Mouse (Mus musculus): ENCODE results near the gene Dcun1d3. TPM values are rescaled to one million over a fixed set of nuclear protein-coding genes. Genes with fewer than 3 reads are reported as not detected.

Gene Dcun1d3
- total RNA-seq, 2 experiments from 2014 or later: 16.8 to 25.3 TPM

DNA sequence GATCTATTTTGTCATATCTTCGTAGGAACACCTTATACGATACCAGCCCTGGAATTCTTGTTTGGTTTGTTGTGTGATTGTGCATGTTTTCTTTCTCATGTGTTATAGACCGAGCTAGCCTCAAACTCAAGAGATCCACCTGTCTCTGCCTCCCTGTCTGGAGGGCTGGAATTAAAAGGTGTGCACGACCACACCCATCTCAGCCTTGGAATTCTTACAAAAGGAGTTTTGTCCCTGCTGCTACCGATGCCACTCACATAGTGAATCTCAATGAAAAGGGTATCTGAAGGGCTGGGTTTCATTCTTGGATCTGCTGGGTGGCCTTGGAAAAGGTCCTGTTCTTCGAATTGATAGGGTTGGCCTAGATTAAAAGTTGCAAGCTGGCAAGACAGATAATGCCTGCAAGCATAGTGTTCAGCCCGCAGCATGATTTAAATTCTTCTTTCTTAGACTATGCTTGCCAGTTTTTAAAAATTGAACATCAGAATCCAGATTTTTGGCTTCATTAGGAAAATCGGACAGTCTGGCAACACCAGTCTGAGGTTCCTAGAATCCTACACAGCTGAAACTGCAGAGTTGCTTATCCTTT is 1.5 kb upstream of the Dcun1d3 start:
- TF ChIP-seq CTCF (IDR thresholded peaks at IDR 0.05): no peak
- DNase-seq: no peak
- intact Hi-C loops (cut with DNase I): loop anchor here (5.0 kb wide), 1 partner anchor 35 kb away; no protein-coding TSS in a partner anchor
- Histone ChIP-seq H3K4me3 (no peak overlapping the region), H3K27ac (peak overlapping the region; percentile 100)

DNA sequence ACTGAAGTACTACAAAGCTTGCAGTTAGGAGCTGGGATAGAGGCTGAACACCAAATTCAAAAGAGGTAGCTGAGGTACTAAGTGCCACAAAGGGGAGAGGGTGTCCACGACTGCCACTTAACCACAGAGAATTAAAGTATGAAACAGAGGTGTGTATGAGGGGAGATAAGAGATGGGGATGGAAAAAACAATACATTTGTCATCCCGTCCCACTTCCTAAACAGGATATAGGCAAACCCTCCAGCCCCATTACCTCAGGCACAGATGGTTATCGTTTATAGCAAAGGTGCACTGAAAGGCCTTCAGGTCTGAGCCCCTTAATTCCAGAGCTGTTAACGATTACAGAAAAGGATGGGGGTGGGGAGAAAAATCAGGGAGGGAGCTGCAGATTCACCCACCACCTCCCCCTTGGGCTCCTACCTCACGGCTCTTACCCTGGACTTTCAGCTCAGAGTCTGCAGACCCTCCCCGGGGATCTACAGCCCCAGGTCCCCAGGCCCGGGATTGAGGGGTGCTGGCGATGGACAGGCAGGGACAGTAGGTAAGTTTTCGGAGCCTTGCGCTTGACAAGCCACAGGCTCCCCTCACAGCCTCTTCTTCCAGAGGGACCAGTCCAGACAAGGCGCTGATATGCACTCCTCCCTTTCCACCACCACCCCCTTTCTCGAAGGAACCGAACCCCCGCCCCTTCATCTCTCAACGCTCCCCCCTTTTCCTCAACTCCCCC is 1.1 kb downstream of the Dcun1d3 start:
- no peak for DNase-seq
- intact Hi-C loops (cut with DNase I): loop anchor here (5.0 kb wide), 2 partner anchors 33 to 207 kb away; partner anchors contain the start of gene Tmem159
- Histone ChIP-seq H3K27ac (peak overlapping the region; percentile 100), H3K4me3 (peak overlapping the region; percentile 93)
- no peak for TF ChIP-seq CTCF (IDR thresholded peaks at IDR 0.05)

DNA sequence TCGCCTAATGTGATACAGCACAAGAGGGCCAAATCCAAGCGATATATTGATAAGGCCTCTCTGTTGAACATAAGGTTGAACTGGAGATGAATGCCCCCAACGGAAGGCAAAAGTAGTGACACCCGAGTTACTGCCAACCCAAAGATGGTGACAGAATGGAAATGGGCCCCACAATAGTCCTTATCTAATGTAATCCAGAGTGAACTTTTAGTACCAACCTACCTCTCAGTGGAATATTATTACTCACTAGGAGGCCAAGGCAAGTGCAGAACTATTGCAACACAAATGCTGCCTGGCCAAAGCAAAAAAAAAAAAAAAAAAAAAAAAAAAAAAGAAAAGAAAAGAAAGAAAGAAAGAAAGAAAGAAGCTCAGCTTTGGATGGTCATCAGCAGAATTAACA is 3.4 kb downstream of the Dcun1d3 start:
- Histone ChIP-seq H3K27ac (peak overlapping the region; percentile 100), H3K4me3 (peak overlapping the region; percentile 93; the same call in 1 of the 2 replicates)
- intact Hi-C loops (cut with DNase I): loop anchor here (5.0 kb wide), 1 partner anchor 210 kb away; the partner anchor contains the start of gene Tmem159
- no peak for TF ChIP-seq CTCF (IDR thresholded peaks at IDR 0.05)
- no peak for DNase-seq

DNA sequence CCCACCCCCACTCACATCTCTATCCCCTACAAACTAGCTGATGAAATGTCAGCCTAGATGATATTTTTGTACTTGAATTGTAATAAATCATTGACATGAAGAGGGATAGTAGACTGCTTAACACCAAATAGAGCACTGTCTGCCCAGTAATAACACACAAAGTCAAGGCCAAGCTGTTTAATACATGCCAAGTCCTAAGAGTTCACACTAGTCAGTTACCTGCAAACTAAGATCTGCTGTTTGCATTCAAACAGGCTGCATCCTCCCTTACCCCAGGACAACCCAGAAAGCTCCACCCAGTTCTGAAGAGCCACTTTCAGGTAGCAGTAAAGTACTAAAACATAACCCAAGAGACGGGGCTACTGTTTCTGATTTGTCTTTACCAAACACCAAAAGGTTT is 3.9 kb downstream of the Dcun1d3 start:
- Histone ChIP-seq H3K4me3 (no peak overlapping the region), H3K27ac (peak overlapping the region; percentile 55)
- TF ChIP-seq CTCF (IDR thresholded peaks at IDR 0.05): no peak
- no peak for DNase-seq
- intact Hi-C loops (cut with DNase I): loop anchor here (5.0 kb wide), 1 partner anchor 210 kb away; the partner anchor contains the start of gene Tmem159

DNA sequence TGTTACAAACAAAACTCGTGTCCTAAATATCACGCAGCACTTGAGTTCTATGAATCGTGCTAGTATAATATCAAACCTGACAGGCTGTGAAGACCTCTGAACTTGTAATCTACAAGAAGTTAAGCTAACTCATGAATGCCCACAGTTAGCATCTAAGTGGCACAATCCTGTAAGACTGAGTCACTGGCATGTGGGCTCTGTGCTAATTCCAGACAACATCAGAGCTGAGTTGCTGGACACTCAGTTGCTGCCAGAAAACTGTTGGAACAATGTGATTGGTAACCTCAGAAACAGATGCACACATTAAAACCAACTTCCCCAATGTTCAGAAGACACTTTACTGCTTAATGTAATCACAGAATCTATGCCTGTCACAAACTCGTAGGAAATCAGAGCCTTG is 8.2 kb downstream of the Dcun1d3 start:
- Histone ChIP-seq H3K4me3 (no peak overlapping the region), H3K27ac (no peak overlapping the region)
- intact Hi-C loops (cut with DNase I): no loop called here
- TF ChIP-seq CTCF (IDR thresholded peaks at IDR 0.05): no peak
- no peak for DNase-seq

DNA sequence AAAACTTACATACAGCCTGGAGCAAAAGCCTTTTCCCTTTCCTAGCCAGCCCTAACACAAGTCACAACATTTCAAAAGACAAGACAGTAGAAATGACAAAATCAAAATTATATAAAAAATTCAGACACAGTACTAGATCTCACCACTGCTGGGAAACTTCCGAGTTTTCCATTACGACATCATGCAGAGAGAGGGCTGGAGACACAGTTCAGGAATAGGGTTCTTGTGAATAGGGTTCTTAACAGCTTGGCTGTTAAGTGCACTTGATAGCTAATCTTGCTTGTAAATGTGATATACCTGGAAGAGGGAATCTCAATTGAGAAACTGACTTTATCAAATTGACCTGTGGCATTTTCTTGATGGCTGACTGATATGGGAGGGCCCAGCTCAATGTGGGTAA is 14.9 kb downstream of the Dcun1d3 start:
- Histone ChIP-seq H3K27ac (peak overlapping the region; percentile 73; the same call in 1 of the 2 replicates), H3K4me3 (no peak overlapping the region)
- no peak for DNase-seq
- intact Hi-C loops (cut with DNase I): no loop called here
- no peak for TF ChIP-seq CTCF (IDR thresholded peaks at IDR 0.05)

DNA sequence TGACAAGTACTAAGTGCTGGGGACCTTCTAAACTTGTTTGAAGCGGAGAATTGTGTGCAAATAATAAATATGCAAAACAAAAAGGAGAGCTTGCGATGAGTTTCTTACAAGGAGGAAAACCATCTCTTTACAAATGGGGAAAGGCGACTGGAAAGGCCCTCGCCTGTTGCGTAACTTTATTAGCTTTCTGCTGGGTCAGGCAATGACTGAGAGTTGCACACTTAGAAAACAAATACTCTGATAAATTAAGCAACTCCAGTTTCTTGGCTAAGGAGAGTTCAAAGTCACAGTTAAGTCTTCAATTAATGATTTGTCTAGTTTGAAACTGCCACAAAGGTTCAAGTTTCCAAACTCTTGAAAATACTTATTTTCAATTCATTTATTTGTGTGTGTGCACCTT is 15.8 kb downstream of the Dcun1d3 start:
- intact Hi-C loops (cut with DNase I): no loop called here
- TF ChIP-seq CTCF (IDR thresholded peaks at IDR 0.05): no peak
- Histone ChIP-seq H3K27ac (peak overlapping the region; percentile 73), H3K4me3 (no peak overlapping the region)
- peak; percentile 49 for DNase-seq

DNA sequence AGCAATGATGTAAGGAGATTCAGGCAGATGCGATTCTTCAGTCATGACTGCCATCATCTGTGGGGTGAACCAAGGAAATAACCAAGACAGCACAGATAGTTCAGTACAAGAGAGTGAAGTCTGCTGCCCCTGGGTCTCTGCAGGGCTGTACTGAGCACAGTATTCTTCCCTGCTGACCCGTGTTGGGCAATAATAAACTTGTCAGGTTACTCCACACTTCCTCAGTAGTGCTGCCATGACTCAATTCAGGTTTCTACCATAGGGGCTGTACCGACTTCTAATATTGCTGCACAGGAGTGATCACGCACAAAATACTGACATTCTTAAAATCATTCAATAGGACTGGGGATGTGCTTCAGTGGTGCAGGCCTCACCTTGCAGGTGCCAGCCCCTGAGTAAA is 16.9 kb downstream of the Dcun1d3 start:
- TF ChIP-seq CTCF (IDR thresholded peaks at IDR 0.05): no peak
- Histone ChIP-seq H3K27ac (peak overlapping the region; percentile 73), H3K4me3 (no peak overlapping the region)
- intact Hi-C loops (cut with DNase I): no loop called here
- no peak for DNase-seq

DNA sequence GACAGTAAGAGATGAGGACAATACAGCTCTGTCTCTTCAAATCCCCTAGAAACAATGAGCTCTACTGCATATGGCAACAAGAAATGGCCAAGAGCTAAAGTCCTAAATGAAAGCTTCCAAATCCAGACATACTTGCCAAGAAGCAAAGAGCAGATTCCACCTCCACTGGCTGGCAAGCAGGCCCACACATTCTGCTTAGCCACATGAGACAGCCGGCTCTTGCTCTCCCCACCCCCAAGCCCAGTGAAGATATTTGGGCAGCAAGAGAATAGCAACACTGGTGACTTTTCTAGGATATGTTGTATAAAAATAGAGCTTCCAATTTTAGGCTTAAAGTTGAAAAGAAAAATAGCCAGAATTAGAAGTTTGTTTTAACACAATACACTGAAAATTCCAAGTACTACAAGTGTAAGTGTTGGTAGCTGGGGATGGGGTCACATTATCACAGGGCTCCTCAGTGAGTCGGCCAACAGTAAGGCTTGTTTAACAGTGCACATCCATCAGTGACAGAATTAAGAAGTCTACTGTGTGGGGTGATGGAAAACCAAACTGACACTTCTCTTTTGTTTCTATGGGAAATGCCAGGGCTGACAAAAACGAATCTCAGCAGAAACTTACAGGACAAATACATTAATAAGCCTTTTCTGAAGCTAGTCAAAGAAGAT is 20.2 kb downstream of the Dcun1d3 start:
- peak; percentile 54 for DNase-seq
- H3K4me3 ChIP-seq: no peak overlapping the region
- peak overlapping the region; percentile 61; the same call in 1 of the 2 replicates for H3K27ac ChIP-seq
- TF ChIP-seq CTCF (IDR thresholded peaks at IDR 0.05): no peak
- intact Hi-C loops (cut with DNase I): no loop called here

DNA sequence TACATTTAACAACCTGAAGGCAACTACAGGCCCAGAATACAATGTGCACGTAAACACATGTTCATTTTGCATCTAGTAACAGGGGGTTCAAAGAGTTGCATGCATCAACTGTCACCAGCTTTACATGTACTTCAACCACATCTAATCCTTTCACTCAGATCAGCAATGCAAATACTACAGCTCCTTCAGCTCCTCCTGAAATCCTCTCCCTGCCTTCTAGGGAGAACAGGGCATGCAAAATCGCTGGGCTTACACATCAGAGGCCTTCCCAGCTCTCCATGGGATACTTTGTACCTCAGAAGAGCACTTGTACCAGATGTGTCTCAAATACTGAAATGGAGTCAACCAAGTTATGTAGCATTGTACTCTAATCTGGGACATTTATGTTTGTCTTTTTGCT is 23.0 kb downstream of the Dcun1d3 start:
- Histone ChIP-seq H3K27ac (no peak overlapping the region), H3K4me3 (no peak overlapping the region)
- TF ChIP-seq CTCF (IDR thresholded peaks at IDR 0.05): no peak
- intact Hi-C loops (cut with DNase I): no loop called here
- no peak for DNase-seq

DNA sequence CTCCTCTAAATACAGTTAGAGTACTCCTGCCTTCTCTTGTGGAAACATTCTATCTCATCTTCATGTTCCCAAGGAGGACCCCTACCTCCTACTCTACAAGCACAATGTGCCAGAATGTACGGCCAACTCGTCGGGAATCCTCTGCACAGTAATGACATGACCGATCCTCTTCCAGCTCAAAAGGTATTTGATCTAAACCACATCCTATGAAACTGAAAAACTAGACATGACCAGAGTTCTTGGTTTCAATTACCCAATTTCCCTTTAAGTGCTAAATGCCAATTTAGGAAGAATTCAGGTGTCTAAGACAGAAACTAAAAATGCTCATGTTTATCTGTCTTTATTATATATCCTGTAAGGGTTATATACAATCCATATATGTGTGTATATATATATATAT is 23.9 kb downstream of the Dcun1d3 start:
- intact Hi-C loops (cut with DNase I): no loop called here
- DNase-seq: no peak
- TF ChIP-seq CTCF (IDR thresholded peaks at IDR 0.05): no peak
- Histone ChIP-seq H3K4me3 (no peak overlapping the region), H3K27ac (no peak overlapping the region)

DNA sequence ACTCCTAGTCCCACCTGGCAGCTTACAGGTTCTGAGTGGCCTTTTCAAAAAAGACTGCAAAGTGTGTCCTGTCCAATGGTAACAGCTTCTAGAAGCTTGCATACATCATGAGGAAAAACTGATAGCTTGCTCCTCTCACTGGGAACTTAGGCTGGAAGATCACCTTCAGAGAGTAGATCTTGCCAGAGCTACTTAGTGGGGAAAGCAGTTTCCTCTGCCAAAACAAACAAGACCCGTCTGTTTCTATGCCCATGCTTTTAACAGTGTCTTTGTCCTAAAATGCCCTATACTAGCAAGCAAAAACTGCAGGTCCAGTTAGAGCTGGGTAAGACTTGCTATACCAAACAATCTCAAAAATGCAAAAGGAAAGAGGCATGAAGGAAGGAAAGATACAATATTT is 30.0 kb downstream of the Dcun1d3 start:
- DNase-seq: no peak
- intact Hi-C loops (cut with DNase I): loop anchor here (10.0 kb wide), 1 partner anchor 99 kb away; no protein-coding TSS in a partner anchor
- no peak for TF ChIP-seq CTCF (IDR thresholded peaks at IDR 0.05)
- Histone ChIP-seq H3K4me3 (no peak overlapping the region), H3K27ac (no peak overlapping the region)

DNA sequence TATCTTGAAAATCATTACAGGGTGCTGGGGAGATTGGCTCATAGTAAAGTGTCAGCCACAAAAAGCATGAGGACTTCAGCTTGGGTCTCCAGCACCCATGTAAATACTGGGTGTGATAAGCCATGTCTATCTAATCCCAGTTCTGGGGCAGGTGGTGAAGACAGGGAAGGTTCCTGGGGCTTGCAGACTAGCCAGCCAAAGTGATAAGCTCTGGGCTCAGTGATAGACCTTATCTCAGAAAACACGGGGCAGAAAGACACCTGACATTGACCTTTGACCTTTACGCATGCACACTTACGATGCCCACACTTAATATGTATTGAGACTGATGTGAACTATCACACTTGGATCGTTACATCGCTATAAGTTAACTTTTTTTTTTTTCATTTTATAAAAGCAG is 31.6 kb downstream of the Dcun1d3 start:
- intact Hi-C loops (cut with DNase I): loop anchor here (5.0 to 10.0 kb wide), 2 partner anchors 33 to 100 kb away; partner anchors contain the start of genes Dcun1d3 and Lyrm1
- no peak overlapping the region for H3K27ac ChIP-seq

More for the DNA sequence above, 31.6 kb downstream of the Dcun1d3 start:
- no peak for DNase-seq
- no peak overlapping the region for H3K4me3 ChIP-seq
- no peak for TF ChIP-seq CTCF (IDR thresholded peaks at IDR 0.05)

All from gastrocnemius, adult 2 months (tissue).